In genomic region chr8:10243344-10243743, GRCm38 (mm10) we compare ENCODE assay signal across 16 mouse cellular contexts.
"Had no signal": no experiment of that assay in that cellular context is flagged by ENCODE, and none has a peak within 500 bp of the region (broad histone marks: within the 10 kb centered on the region; RNA-seq: fewer than 3 reads in every experiment).

No protein-coding gene starts in this region.

- H3K4me2 ChIP-seq: neural tube, embryonic 12.5 days; neural tube, embryonic 13.5 days; neural tube, embryonic 15.5 days; stomach, embryonic 15.5 days had no signal

- H3K36me3 ChIP-seq: neural tube, embryonic 12.5 days; neural tube, embryonic 13.5 days; neural tube, embryonic 15.5 days; stomach, embryonic 15.5 days had no signal

- H3K9ac ChIP-seq: neural tube, embryonic 12.5 days; neural tube, embryonic 13.5 days; neural tube, embryonic 15.5 days; stomach, embryonic 15.5 days had no signal

- H3K4me3 ChIP-seq: neural tube, embryonic 12.5 days; neural tube, embryonic 13.5 days; neural tube, embryonic 15.5 days; stomach, embryonic 15.5 days had no signal

- H3K27me3 ChIP-seq: neural tube, embryonic 12.5 days; neural tube, embryonic 13.5 days; neural tube, embryonic 15.5 days; stomach, embryonic 15.5 days had no signal

- H3K27ac ChIP-seq: neural tube, embryonic 12.5 days; neural tube, embryonic 13.5 days; neural tube, embryonic 15.5 days; stomach, embryonic 15.5 days had no signal

- H3K9me3 ChIP-seq: neural tube, embryonic 12.5 days; neural tube, embryonic 13.5 days; neural tube, embryonic 15.5 days; stomach, embryonic 15.5 days had no signal

- H3K4me1 ChIP-seq: neural tube, embryonic 12.5 days; neural tube, embryonic 13.5 days; neural tube, embryonic 15.5 days; stomach, embryonic 15.5 days had no signal

- DNase-seq: retina, postnatal 1 day; right cerebral cortex, adult 18-20 months; right cerebral cortex, postnatal 14 days; right cerebral cortex, postnatal 25 days; right cerebral cortex, postnatal 4 days; spleen, adult 18-20 months; thymus, adult 18-20 months; thymus, adult 2 months; thymus, postnatal 14 days; thymus, postnatal 25 days; thymus, postnatal 36 days; thymus, postnatal 4 days had no signal
